Mouse (Mus musculus) testis, adult 2 months (tissue): ENCODE data around the gene Arcn1.

Source experiments
- CTCF ChIP-seq: fragments of 200-500 bp; IDR thresholded peaks from 2 replicates; pipeline ENCODE4 v1.5.1; 2012; ENCODE audit warnings: low read depth, mild to moderate bottlenecking, inconsistent platforms, low read length, moderate library complexity; ENCODE audit not compliant: control insufficient read depth, insufficient read depth, insufficient replicate concordance
- POLR2A ChIP-seq: fragments of 200-500 bp; IDR thresholded peaks from 2 replicates; pipeline ENCODE4 v1.6.1; 2012; ENCODE audit warnings: low read depth, mild to moderate bottlenecking, inconsistent platforms, low read length, moderate library complexity; ENCODE audit not compliant: control insufficient read depth

DNA sequence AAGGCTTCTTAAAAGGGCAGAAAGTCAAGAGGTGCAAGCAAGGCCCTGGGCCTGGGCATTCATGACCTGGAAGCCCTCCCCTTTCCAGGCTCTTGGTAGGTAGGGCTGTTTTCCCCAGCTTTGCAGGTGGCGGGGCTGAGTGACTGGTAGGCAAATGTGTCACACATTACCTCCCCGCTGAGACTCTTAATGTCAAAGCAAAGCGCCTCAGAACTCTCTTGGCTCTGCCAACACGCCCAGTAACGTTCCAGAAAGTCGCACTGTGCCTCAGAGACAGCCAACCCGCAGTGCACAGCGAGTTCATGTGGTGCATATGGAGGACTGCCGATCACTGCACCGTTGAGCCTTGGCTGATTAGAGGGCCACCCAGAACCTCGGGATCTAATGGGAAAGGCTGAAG is 74.6 kb downstream of the Arcn1 start:
- no peak for TF ChIP-seq POLR2A
- TF ChIP-seq CTCF: no peak
